Mouse (Mus musculus) cerebellum, adult 2 months (tissue): ENCODE measurements around the gene Grin2c.

Experiments
- CTCF ChIP-seq: fragments of 200-500 bp; IDR thresholded peaks from 2 replicates; pipeline ENCODE4 v1.5.1; 2011; ENCODE audit warnings: low read depth, mild to moderate bottlenecking, control low read depth, low read length, moderate library complexity, borderline replicate concordance; ENCODE audit not compliant: insufficient read depth
- POLR2A ChIP-seq: fragments of 200-500 bp; IDR thresholded peaks from 2 replicates; pipeline ENCODE4 v1.6.1; 2011; ENCODE audit warnings: low read length, control low read depth, borderline replicate concordance; ENCODE audit not compliant: insufficient read depth

GRCm38 (mm10) chr11:115236570-115236969 lies 30.5 kb downstream of the Grin2c start:
- no peak for TF ChIP-seq CTCF
- no peak for TF ChIP-seq POLR2A
